Mouse (Mus musculus) liver, adult 2 months (tissue): ENCODE data around the gene Trim16.

Source experiments
- CTCF ChIP-seq: fragments of 200-500 bp; IDR thresholded peaks from 2 replicates; pipeline ENCODE4 v1.5.1; 2011; ENCODE audit warnings: low read depth, low read length, control low read depth
- POLR2A ChIP-seq: fragments of 200-500 bp; IDR thresholded peaks from 2 replicates; pipeline ENCODE4 v1.6.1; 2011; ENCODE audit warnings: low read length, control low read depth; ENCODE audit not compliant: insufficient read depth; ENCODE audit errors: extremely low read depth

DNA sequence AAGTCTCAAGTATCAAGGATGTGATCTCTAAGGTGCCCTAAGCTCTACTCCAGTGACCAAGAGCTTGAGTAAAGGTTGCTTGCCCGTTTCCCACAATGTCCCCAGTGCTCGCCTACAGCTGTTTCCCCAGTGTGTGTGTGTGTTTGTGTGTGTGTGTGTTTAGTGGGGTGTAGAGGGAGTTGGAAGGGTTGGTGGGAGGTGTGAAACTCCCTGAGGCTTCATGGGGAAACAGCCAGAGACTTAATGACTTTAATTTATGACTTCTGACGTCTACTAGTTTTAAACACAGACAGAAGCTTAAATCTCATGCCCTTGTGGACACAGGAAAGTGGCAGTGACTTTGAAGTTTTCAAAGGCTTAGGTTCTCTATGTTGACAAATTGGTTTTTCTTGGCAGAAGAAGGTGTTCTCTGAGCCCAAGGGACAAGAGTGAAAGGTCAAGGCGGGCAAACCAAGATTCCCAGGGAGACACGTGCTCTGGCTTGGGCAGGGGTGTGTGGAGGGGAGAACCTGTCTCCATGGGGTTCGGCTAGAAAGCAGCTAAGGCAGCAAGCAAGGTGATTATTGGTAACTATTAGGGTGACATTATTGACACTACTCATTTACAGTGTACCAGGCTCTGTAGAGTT, 6.2 kb downstream of the Trim16 start:
- TF ChIP-seq CTCF (no peak), POLR2A (no peak)
